Mouse (Mus musculus) skeletal muscle tissue, adult 2 months (tissue): ENCODE measurements around the gene Cdv3.
"Not testable (repeated sequence)": the region's sequence is repeated elsewhere in the genome, so short reads cannot be mapped to it uniquely, and the experiment has no call there.

Experiments
- DNase-seq: peaks from one replicate; pipeline ENCODE4 v3.0.0-alpha.2; 2012; ENCODE audit warnings: low read depth, low spot score

Gene Cdv3

GRCm38 (mm10) chr9:103372271-103373010 is 6.8 kb upstream of the Cdv3 start:
- peak; percentile 23 for DNase-seq

DNA sequence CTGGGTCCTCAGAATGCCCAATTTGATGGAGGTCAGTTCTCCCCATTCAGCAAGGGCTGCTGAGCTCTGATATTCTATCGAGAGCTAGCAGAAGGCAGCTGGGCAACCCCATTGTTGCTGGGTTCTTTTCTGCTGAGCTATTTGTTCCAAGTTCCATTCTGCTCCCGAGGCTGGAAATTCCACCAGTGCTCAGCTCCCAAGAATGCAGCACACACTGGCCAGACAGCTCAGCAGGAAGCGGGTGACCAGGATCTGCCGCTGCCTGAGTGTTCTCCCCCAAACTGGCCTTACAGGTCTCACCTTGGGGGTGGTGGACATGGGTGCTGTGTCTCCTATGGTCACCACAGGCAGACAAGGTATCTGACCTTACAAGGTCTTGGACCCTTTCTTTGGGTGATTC is 4.3 kb upstream of the Cdv3 start:
- no peak for DNase-seq

DNA sequence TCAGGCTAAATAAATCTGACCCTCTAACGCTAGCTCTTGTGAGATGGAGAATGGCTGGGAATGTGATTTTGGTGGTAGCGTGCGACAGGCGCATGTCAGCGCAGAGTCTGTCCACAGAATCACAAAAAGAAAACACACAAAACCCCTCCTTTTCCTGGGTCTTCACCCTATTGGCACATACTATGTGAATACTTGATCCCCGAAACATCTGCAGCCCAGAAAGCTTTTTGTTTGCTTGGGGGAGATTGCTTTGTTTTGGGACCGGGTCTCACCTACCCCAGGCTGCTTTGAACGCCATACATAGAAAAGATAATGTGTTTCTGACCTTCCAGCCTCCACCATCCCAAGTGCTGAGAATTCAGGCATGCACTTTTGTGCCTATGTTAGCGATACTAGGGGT is 716 bp upstream of the Cdv3 start:
- no peak for DNase-seq

GRCm38 (mm10) chr9:103364601-103365289 is 895 bp downstream of the Cdv3 start:
- DNase-seq, result peak; percentile 51

DNA sequence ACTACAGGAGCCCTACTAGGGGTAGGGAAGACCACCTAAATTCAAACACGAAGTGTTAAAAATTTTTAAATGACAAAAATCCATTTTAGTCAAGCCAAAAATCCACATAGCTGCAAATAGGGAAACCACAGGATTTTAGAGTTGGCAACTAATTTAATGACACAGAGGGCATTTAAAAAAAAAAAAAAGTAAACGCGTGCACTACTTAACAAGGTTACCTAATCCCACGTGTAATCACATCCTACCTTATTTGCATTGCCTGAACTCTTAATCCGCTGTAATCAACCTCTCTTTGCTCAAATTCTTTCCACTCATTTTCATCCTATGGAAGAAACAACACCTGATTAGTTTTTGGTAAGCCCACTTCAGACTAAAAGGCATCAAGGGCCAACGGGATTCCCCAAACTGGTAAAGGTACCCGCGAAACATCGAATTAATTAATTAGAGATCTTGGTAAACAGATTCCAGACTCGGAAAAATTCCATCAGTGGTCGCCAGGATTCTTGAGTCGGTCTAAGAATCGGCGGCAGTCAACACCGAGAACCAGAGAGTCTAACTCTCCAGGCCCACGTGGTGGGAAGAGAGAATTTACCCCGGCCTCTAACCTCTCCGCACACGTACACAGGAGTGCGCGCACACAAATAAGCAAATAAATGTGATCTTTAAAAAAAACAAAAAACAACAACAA is 1.8 kb downstream of the Cdv3 start:
- DNase-seq, result no peak

- DNase-seq, result no peak
Observed at GRCm38 (mm10) chr9:103363088-103363487, 2.6 kb downstream of the Cdv3 start.

DNA sequence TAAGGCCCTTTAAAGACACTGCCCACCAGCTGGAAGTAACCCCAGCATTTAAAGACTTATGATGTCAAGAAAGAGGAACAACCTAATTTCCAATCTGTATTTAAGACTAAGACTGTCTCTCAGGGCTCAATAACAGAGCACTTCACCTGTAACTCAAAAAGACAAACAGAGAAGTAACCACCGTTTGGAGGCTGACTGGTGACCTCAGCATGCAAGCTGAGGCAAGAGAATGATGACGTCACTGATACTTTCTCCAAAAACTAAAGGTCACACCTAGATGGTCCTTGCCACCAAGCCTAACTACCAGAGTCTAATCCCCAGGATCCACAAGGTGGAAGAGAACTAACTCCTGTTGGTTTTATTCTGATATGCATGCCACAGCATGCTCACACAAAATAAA is 5.0 kb downstream of the Cdv3 start:
- DNase-seq, result no peak

DNA sequence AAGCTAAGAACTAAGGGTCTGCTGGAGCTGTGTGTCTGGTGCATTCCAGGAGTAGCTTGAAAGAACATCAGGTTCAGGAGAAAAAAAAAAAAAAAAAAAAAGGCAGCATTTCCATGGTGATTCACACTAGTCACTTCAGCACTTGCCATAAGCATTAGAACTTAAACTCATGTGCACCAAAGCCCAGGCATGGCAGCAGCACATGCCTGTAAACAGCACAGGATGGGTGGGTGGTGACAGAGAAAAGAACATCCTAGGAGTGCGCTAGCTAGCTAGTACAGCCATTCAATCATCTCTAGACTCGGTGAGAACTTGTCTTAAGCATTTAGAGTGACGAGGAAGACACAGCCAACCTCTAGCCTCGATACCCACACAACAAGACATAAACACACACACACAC is 7.1 kb downstream of the Cdv3 start:
- no peak for DNase-seq

GRCm38 (mm10) chr9:103357893-103358292 is 7.7 kb downstream of the Cdv3 start:
- DNase-seq, result no peak

DNA sequence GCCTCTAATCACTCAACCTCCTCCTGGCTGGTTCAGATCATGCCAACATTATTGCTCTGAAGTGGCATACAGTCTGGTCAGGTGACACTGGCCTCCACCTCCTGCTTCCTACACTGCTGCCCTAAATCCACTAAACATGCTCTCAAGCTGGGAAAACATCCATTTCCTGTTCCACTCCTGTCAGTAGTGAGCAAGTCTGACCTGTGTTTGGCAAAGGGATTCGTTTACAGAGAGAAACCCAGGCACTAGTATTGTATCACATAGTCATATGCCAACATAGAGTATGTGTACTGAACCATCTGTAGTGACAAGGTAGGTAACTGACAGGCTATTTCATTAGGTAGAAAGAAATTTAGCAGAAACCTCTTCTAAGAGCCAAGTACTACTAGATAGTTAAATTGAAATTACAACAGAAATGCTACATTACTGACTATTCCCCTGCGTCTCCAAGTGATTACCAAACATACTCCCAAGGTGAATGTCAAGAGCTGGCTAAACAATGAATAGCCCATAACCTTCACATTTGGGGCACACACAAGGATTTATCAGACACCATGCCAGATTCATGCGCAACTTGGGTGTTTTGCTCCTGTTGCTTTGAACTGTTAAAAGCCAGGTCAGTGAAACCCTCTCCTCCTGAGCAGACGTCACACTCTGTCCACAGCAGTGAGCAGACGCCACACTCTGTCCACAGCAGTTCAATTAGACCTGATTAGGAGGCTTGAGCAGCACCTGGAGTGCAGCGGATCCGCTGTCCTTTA is 12.0 kb downstream of the Cdv3 start:
- DNase-seq, result not testable (repeated sequence)

- DNase-seq, result no peak
Observed at GRCm38 (mm10) chr9:103348791-103349190, 16.8 kb downstream of the Cdv3 start.

GRCm38 (mm10) chr9:103347996-103348490 is 17.6 kb downstream of the Cdv3 start:
- no peak for DNase-seq

DNA sequence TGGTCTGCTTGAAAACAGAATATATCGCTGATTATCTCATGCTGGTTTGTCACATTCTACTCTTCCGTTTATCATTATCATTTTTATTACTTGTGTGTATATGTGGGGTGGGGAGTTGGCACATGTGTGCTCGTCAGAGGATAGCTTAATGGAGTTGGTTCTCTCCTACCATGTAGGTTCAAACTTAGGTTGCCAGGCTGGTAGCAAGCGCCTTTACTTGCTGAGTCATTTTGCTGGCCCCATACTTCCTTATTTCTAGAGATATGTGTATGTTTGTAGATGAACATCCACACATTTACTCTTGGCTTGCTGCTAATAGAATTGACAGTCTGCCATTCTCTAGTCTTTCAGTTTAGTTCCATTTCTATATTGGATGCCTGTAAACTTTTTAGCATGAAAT is 18.6 kb downstream of the Cdv3 start:
- DNase-seq, result no peak

GRCm38 (mm10) chr9:103336912-103337311 is 28.7 kb downstream of the Cdv3 start:
- DNase-seq, result no peak

DNA sequence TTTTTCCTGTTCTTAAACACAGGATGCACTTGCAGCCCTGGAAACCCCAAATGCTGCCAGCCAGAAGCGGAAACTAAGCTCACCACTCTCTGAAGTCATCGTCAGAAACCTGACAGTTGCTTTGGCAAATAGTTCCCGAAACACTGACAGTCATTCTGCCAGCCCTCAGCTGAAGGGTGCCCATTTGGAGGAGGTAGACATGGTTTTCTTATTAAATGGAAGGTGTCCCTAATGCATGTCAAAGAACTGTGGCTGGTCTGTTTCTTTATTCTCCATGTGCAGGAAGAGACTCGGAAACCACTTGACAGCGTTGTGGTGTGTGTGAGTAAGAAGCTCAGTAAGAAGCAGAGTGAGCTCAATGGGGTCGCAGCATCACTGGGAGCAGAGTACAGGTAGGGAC is 33.0 kb downstream of the Cdv3 start:
- no peak for DNase-seq

- DNase-seq, result no peak
Observed at GRCm38 (mm10) chr9:103326449-103326848, 39.2 kb downstream of the Cdv3 start.

DNA sequence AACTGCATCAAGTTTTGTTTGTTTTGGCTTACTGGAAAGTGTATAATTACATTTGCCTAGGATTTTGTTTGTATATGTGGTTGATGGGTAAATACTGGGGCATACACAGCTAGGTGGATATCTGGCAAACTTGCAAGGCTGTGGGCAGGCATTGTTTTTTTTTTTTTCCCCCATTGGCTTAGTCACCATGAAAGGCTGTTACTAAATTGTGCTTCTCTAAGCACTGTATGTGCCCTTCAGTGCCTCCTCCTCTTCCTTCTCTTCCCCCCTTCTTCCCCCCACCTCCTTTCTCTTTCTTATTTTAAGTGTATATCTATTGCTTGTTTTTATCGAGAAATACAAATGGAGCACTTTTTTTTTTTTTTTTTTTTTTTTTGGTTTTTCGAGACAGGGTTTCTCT is 41.0 kb downstream of the Cdv3 start:
- no peak for DNase-seq

DNA sequence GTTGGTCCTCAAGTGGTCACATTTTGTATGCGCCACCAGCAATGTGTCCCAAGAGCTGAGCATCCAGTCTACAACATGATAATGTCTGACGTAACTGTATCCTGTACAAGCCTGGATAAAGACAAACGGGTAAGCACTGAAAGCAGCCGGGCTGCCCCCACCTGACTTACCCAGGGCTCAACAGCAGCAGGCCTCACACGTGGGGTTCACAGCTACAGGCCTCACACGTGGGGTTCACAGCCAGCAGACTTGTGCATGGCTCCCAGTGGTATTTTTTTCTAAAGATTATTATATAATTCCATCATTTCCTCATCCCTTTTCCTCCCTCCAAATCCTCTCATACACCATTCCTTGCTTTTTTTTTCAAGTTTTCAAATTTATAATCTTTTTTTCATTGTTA is 55.8 kb downstream of the Cdv3 start:
- no peak for DNase-seq

- no peak for DNase-seq
Observed at GRCm38 (mm10) chr9:103305332-103306041, 60.2 kb downstream of the Cdv3 start.

- peak; percentile 89 for DNase-seq
Observed at GRCm38 (mm10) chr9:103304927-103305326, 60.7 kb downstream of the Cdv3 start, which contains the start of the genes 1300017J02Rik and Topbp1. Gene 1300017J02Rik (minus strand): TSS chr9:103305082. Gene Topbp1 (plus strand): TSS chr9:103305215.
